Mouse (Mus musculus): ENCODE results near the gene Ldlr. TPM values are rescaled to one million over a fixed set of nuclear protein-coding genes. Genes with fewer than 3 reads are reported as not detected.

The Ldlr gene
- polyA plus RNA-seq, 1 experiment from 2014 or later, result 7.3 TPM

DNA sequence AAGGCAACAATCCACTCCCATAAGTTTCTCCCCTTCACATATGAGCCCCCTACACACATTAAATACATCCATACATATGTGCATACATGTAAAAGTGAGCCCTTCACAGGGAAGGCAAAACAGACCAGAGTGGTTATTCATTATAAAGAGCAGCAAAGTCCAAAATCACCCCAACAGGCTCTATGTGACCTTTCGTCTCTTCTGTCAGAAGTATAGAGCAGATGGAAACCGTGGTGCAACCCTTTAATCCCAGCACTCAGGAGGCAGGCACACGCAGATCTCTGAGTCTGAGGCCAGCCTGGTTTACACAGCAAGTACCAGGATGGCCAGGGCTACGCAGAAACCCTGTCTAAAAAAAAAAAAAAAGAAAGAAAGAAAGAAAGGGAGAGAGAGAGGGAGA is 17.2 kb upstream of the Ldlr start:
- Histone ChIP-seq H3K4me1 (ENCODE audit: control insufficient read depth in 2 of 2, insufficient read depth in 2 of 2, low read length in 2 of 2) (no peaks in the 10 kb centered on the region), H3K9me3 (ENCODE audit: control insufficient read depth, low read length) (no peaks in the 10 kb centered on the region), H3K4me3 (ENCODE audit: control insufficient read depth in 1 of 2, insufficient read depth in 1 of 2, low read depth in 1 of 2, low read length in 2 of 2) (no peak overlapping the region), H3K36me3 (ENCODE audit: control insufficient read depth, insufficient read depth, low read length) (peaks cover 68% of the 10 kb centered on the region), H3K9ac (ENCODE audit: low read length) (no peak overlapping the region), H3K27me3 (ENCODE audit: control insufficient read depth, insufficient read depth, low read length) (no peaks in the 10 kb centered on the region), H3K4me2 (ENCODE audit: low read length) (no peak overlapping the region), H3K27ac (replicated peaks in 1 of 2; ENCODE audit: control insufficient read depth in 1 of 2, insufficient read depth in 1 of 2, low read depth in 2 of 2, low read length in 2 of 2) (no peak overlapping the region)
- 80% methylated on average over 4 of the region's 4 CpGs for WGBS
- ATAC-seq (ENCODE audit: insufficient number of reproducible peaks, insufficient read depth, low FRiP score, low read depth), result no peak

DNA sequence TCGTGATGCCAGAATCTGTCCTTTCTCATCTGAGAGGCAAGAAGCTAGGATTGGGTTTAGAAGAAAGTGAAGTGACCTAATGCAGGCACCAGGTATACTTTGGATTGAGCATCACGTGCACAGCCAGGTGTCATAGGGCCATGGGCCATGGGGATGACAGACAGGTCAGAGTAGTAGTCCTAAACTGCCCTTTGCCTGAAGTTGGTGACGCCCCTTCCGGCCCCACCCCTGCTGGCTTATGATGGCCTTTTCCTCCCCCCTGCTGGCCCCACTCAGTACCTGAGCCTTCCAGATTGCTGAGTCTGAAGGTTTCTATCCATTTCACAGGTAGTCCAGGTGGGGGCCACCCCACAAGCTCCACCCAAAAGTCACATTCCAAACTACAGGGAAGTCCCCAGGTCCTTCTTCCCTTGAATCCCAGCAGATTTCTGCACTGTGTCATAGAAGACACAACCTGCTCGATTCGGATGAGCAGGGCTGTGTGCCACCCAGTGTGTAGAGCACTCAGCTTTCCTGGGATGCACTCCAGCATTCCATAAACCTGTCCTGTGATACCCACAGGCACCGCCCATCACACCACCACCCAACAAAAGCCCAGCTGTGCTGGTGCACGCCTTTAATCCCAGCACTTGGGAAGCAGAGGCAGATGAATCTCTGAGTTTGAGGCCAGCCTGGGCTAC is 16.6 kb upstream of the Ldlr start:
- H3K4me2 ChIP-seq (ENCODE audit: low read length), result no peak overlapping the region
- peaks cover 61% of the 10 kb centered on the region for H3K36me3 ChIP-seq (ENCODE audit: control insufficient read depth, insufficient read depth, low read length)
- H3K27me3 ChIP-seq (ENCODE audit: control insufficient read depth, insufficient read depth, low read length), result no peaks in the 10 kb centered on the region
- no peak overlapping the region for H3K9ac ChIP-seq (ENCODE audit: low read length)
- no peaks in the 10 kb centered on the region for H3K9me3 ChIP-seq (ENCODE audit: control insufficient read depth, low read length)
- ATAC-seq (ENCODE audit: insufficient number of reproducible peaks, insufficient read depth, low FRiP score, low read depth), result no peak
- no peak overlapping the region for H3K4me3 ChIP-seq (ENCODE audit: control insufficient read depth in 1 of 2, insufficient read depth in 1 of 2, low read depth in 1 of 2, low read length in 2 of 2)
- 86% methylated on average over 8 of the region's 8 CpGs for WGBS
- no peaks in the 10 kb centered on the region for H3K4me1 ChIP-seq (ENCODE audit: control insufficient read depth in 2 of 2, insufficient read depth in 2 of 2, low read length in 2 of 2)
- no peak overlapping the region for H3K27ac ChIP-seq (replicated peaks in 1 of 2; ENCODE audit: control insufficient read depth in 1 of 2, insufficient read depth in 1 of 2, low read depth in 2 of 2, low read length in 2 of 2)

DNA sequence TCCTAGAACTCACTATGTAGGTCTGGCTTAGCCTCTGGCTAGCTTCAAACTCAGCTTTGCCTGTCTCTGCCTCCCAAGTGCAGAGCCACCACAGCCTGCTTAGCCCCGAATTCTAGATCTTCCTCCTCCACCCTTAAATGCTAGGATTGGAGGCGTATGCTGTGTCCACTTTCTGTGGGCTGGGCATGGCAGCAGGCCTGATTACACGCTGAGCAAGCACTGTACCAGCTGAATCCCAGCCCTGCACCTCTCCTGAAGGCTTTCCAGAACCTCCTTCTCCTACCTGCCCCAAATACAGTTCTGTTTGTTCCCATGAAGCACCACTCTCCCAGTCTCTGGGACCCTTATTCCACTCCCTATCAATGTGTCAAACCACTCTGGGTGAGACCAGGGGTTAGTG is 13.9 kb upstream of the Ldlr start:
- H3K4me2 ChIP-seq (ENCODE audit: low read length), result no peak overlapping the region
- ATAC-seq (ENCODE audit: insufficient number of reproducible peaks, insufficient read depth, low FRiP score, low read depth), result no peak
- 93% methylated on average over 3 of the region's 3 CpGs for WGBS
- no peaks in the 10 kb centered on the region for H3K4me1 ChIP-seq (ENCODE audit: control insufficient read depth in 2 of 2, insufficient read depth in 2 of 2, low read length in 2 of 2)
- H3K9ac ChIP-seq (ENCODE audit: low read length), result no peak overlapping the region
- H3K4me3 ChIP-seq (ENCODE audit: control insufficient read depth in 1 of 2, insufficient read depth in 1 of 2, low read depth in 1 of 2, low read length in 2 of 2), result no peak overlapping the region
- H3K36me3 ChIP-seq (ENCODE audit: control insufficient read depth, insufficient read depth, low read length), result peaks cover 35% of the 10 kb centered on the region
- no peaks in the 10 kb centered on the region for H3K27me3 ChIP-seq (ENCODE audit: control insufficient read depth, insufficient read depth, low read length)
- no peaks in the 10 kb centered on the region for H3K9me3 ChIP-seq (ENCODE audit: control insufficient read depth, low read length)
- no peak overlapping the region for H3K27ac ChIP-seq (replicated peaks in 1 of 2; ENCODE audit: control insufficient read depth in 1 of 2, insufficient read depth in 1 of 2, low read depth in 2 of 2, low read length in 2 of 2)

DNA sequence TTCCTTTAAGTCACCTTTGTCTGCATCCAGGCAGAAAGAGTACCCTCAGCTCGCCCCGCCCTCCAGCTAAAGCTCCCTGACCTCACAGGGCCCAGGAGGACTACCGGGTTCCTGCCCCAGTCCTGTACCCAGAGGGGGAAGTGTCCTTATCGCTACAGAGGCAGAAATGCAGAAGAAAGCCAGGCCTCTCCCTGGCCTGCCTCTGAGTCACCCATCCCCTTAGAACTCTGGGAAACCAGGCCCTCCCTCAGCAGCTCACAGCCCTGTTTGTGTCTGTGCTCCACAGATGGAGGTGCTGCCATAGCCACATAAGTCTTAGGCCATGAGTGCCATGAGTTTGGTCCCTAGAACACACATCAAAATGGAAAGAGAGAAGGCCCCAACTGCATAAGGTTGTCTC is 8.0 kb upstream of the Ldlr start:
- no peak overlapping the region for H3K4me3 ChIP-seq (ENCODE audit: control insufficient read depth in 1 of 2, insufficient read depth in 1 of 2, low read depth in 1 of 2, low read length in 2 of 2)
- no peak overlapping the region for H3K4me2 ChIP-seq (ENCODE audit: low read length)
- WGBS, result 21% methylated on average over 4 of the region's 4 CpGs
- no peaks in the 10 kb centered on the region for H3K36me3 ChIP-seq (ENCODE audit: control insufficient read depth, insufficient read depth, low read length)
- peaks cover 3 to 10% of the 10 kb centered on the region in 2 experiments; a peak in 2 of 4 replicates for H3K4me1 ChIP-seq (ENCODE audit: control insufficient read depth in 2 of 2, insufficient read depth in 2 of 2, low read length in 2 of 2)
- H3K27ac ChIP-seq (replicated peaks in 1 of 2; ENCODE audit: control insufficient read depth in 1 of 2, insufficient read depth in 1 of 2, low read depth in 2 of 2, low read length in 2 of 2), result peak overlapping the region; percentile 39 to 40
- H3K9ac ChIP-seq (ENCODE audit: low read length), result no peak overlapping the region
- peak; percentile 86 for ATAC-seq (ENCODE audit: insufficient number of reproducible peaks, insufficient read depth, low FRiP score, low read depth)
- H3K27me3 ChIP-seq (ENCODE audit: control insufficient read depth, insufficient read depth, low read length), result no peaks in the 10 kb centered on the region
- no peaks in the 10 kb centered on the region for H3K9me3 ChIP-seq (ENCODE audit: control insufficient read depth, low read length)

DNA sequence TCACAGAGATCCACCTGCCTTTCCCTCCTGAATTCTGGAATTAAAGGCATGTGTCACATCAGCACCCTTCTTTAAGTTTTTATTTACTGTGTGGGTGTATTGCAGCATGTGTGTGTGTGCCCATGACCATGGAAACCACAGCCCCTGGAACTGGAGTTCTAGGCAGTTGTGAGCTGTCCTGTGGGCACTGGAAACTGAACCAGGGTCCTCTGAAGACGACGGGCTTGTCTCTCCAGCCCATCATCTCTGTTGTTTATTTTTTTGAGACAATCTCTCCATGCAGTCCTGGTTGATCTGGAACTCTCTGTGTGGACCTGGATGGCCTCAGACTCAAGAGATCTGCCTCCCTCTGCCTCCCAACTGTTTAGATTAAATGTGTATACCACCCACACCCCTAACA is 6.3 kb upstream of the Ldlr start:
- WGBS, result 79% methylated on average over 2 of the region's 2 CpGs
- H3K9me3 ChIP-seq (ENCODE audit: control insufficient read depth, low read length), result no peaks in the 10 kb centered on the region
- peaks cover 11 to 16% of the 10 kb centered on the region in 2 experiments for H3K4me1 ChIP-seq (ENCODE audit: control insufficient read depth in 2 of 2, insufficient read depth in 2 of 2, low read length in 2 of 2)
- H3K9ac ChIP-seq (ENCODE audit: low read length), result no peak overlapping the region
- no peaks in the 10 kb centered on the region for H3K27me3 ChIP-seq (ENCODE audit: control insufficient read depth, insufficient read depth, low read length)
- no peak overlapping the region for H3K27ac ChIP-seq (replicated peaks in 1 of 2; ENCODE audit: control insufficient read depth in 1 of 2, insufficient read depth in 1 of 2, low read depth in 2 of 2, low read length in 2 of 2)
- no peak overlapping the region for H3K4me3 ChIP-seq (ENCODE audit: control insufficient read depth in 1 of 2, insufficient read depth in 1 of 2, low read depth in 1 of 2, low read length in 2 of 2)
- no peaks in the 10 kb centered on the region for H3K36me3 ChIP-seq (ENCODE audit: control insufficient read depth, insufficient read depth, low read length)
- H3K4me2 ChIP-seq (ENCODE audit: low read length), result no peak overlapping the region
- ATAC-seq (ENCODE audit: insufficient number of reproducible peaks, insufficient read depth, low FRiP score, low read depth), result no peak

DNA sequence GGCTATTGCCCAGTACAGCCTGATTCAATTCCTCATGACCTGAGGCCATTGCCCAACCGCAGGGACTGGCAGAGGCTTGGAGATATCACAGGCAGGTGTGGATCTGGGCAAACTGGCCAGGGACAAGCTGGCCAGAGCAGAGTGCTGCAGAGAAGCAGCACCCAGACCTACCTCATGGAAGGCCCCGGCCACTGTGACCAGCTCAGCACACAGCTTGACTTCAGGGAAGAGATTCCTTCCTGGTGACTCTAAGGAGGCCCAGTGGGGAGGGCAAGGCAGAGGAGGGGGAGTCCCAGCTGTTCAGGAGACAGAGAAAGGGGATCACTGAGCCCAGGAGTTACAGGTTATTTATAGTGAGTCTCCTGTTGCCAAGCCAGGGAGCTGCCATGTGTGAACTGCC is 2.2 kb upstream of the Ldlr start:
- Histone ChIP-seq H3K36me3 (ENCODE audit: control insufficient read depth, insufficient read depth, low read length) (no peaks in the 10 kb centered on the region), H3K9me3 (ENCODE audit: control insufficient read depth, low read length) (no peaks in the 10 kb centered on the region), H3K27ac (replicated peaks in 1 of 2; ENCODE audit: control insufficient read depth in 1 of 2, insufficient read depth in 1 of 2, low read depth in 2 of 2, low read length in 2 of 2) (peak overlapping the region; percentile 63 to 74), H3K4me3 (ENCODE audit: control insufficient read depth in 1 of 2, insufficient read depth in 1 of 2, low read depth in 1 of 2, low read length in 2 of 2) (no peak overlapping the region), H3K9ac (ENCODE audit: low read length) (peak overlapping the region; percentile 47; the same call in 1 of the 2 replicates), H3K27me3 (ENCODE audit: control insufficient read depth, insufficient read depth, low read length) (no peaks in the 10 kb centered on the region), H3K4me2 (ENCODE audit: low read length) (no peak overlapping the region), H3K4me1 (ENCODE audit: control insufficient read depth in 2 of 2, insufficient read depth in 2 of 2, low read length in 2 of 2) (peaks cover 13 to 30% of the 10 kb centered on the region in 2 experiments)
- no peak for ATAC-seq (ENCODE audit: insufficient number of reproducible peaks, insufficient read depth, low FRiP score, low read depth)
- 55% methylated on average over 2 of the region's 2 CpGs for WGBS

DNA sequence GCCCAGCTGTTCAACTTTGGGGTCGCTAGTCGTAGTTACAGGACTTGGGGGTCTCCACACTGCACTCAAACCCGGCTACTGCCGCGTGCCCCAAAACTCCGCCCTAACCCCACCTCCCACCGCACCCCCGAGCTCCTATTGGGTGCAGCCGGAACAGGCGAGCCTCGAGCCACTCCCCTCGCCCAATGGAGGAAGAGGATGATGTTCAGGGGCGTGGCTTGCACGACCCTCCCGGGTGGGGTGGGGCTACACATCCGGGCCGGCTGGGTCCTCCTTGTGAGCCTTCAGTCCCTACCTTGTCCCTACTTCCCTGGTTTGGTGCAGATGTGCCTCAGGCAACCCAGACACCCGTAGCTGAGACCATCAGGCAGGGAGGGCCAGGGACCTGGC is 859 bp downstream of the Ldlr start:
- Histone ChIP-seq H3K9ac (ENCODE audit: low read length) (peak overlapping the region; percentile 81), H3K27me3 (ENCODE audit: control insufficient read depth, insufficient read depth, low read length) (no peaks in the 10 kb centered on the region), H3K9me3 (ENCODE audit: control insufficient read depth, low read length) (no peaks in the 10 kb centered on the region), H3K4me2 (ENCODE audit: low read length) (peak overlapping the region; percentile 93), H3K36me3 (ENCODE audit: control insufficient read depth, insufficient read depth, low read length) (0 out of 2 replicates have a peak, but pooled peaks cover 3% of the 10 kb centered on the region), H3K27ac (replicated peaks in 1 of 2; ENCODE audit: control insufficient read depth in 1 of 2, insufficient read depth in 1 of 2, low read depth in 2 of 2, low read length in 2 of 2) (peak overlapping the region; percentile 91 to 94), H3K4me1 (ENCODE audit: control insufficient read depth in 2 of 2, insufficient read depth in 2 of 2, low read length in 2 of 2) (peaks cover 18 to 35% of the 10 kb centered on the region in 2 experiments), H3K4me3 (ENCODE audit: control insufficient read depth in 1 of 2, insufficient read depth in 1 of 2, low read depth in 1 of 2, low read length in 2 of 2) (peak overlapping the region; percentile 71 to 80)
- peak; percentile 93 for ATAC-seq (ENCODE audit: insufficient number of reproducible peaks, insufficient read depth, low FRiP score, low read depth)
- WGBS, result under 1% methylated on average over 18 of the region's 18 CpGs
